Mouse (Mus musculus): ENCODE data around the gene Gm30083.
A peak's percentile ranks its signal among the peaks of the same experiment; 100 is the strongest.

The Gm30083 gene

DNA sequence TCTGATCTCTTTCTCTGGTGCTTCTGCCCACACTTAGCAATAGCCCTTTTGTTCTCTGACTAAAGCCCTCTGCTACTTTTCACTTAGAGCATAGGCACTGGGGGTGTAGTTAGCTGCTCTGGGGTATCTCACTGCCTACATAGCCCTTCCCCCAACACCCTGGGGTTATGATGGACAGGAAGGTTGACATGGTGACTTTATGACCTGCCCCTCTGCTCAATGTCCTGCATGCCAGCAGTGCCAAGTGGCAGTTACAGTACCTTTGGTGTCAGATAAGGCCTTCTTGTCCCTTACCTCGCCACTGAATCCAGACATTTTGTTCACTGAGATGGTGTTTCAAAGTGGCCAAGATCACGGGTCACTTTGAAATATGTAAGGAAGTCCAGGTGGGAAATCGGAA, at the start of gene Gm30083:
Gm30083 (minus strand) TSS at position 120 of the 400 bp plus-strand sequence.
- no peak for DNase-seq (ENCODE audit: low read depth, low spot score)

DNA sequence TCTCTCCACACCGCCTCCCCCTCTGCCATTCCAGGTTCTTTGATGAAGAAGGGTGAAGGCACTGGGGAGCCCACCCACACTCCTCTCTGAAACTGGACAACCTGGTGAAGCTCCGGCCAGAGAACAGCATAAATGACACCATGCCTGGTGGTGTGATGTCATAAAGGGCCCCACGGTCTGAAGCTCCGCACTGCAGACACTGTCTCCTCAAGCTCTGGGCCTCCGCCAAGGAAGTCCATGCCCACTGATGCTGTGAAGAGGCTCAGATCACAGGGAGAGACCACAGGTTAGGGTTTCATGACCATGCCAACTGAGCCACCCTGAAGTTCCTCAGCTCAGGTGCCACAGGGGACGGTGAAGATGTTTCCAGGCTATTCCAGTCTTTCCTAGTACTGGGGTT, 37.5 kb upstream of the Gm30083 start, which contains the start of gene Antxrl:
Antxrl (plus strand) TSS at position 192 of the 400 bp plus-strand sequence.
- DNase-seq (ENCODE audit: low read depth, low spot score) = no peak

- DNase-seq (ENCODE audit: low read depth, low spot score) = no peak
Measured at GRCm38 (mm10) chr14:34050101-34050779, 35.3 kb upstream of the Gm30083 start.

GRCm38 (mm10) chr14:34043341-34043740, 28.4 kb upstream of the Gm30083 start:
- DNase-seq (ENCODE audit: low read depth, low spot score) = no peak

DNA sequence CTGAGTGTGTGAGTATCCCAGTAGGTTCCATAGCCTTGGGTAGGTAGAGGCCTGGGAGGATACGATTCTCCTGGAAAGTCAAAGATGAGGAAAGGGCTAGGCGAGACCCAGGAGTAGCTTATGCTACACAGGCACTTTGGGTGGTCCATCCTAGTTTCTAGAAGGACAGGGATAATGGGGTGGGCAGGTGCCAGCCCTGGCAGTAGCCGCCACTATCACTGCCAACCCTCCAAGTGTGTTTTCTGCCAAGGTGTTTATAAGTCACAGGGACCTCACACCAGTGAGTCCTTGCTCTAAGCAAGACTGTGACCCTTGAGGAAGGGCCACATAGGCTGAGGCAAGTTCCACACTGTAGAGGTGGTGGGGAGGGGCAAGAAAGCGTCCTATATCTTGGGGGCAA, 26.3 kb upstream of the Gm30083 start:
- no peak for DNase-seq (ENCODE audit: low read depth, low spot score)

DNA sequence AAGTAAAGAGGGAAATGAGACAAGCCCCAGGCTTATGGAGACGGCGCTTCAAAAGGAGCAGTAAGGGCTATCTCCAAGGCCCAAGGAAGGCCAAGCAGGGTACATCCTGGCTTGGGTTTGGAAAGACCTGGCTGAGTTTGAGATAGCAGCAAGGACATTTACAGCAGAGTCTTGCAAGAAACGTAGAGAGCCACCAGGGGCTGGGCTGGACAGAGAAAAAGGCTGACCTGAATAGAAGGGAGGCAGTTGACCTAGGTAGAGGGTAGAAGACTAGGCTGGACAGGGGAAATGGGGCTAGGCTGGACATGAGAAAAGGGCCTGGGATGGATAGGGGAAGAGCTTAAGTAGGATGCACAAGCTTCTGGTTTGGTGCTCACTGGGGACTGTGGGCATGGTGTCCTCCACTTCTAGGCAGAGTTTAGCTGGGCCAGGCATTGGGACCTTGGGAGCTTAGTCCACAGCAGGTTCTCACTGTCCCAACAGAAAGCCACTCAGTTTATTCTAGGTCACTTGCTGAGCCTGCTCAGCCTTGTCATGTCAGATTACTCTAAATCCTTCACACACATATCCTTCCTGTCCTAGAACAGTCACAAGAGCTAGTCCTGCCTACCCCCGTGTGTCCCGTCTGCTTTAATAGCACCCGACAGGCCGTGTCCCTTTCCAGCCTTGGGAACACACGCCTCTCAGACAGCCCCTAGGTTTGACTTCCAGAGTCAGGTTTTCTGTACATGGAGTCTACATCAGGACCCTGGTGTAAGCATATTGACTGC, 19.0 kb upstream of the Gm30083 start:
- no peak for DNase-seq (ENCODE audit: low read depth, low spot score)

GRCm38 (mm10) chr14:34026710-34027109, 11.7 kb upstream of the Gm30083 start:
- DNase-seq (ENCODE audit: low read depth, low spot score) = no peak

GRCm38 (mm10) chr14:34016938-34017337, 2.0 kb upstream of the Gm30083 start:
- no peak for DNase-seq (ENCODE audit: low read depth, low spot score)

- no peak for DNase-seq (ENCODE audit: low read depth, low spot score)
Measured at GRCm38 (mm10) chr14:34016381-34016780, 1.4 kb upstream of the Gm30083 start, which contains the start of gene Gm5460. Gm5460 (plus strand) TSS chr14:34016758.

DNA sequence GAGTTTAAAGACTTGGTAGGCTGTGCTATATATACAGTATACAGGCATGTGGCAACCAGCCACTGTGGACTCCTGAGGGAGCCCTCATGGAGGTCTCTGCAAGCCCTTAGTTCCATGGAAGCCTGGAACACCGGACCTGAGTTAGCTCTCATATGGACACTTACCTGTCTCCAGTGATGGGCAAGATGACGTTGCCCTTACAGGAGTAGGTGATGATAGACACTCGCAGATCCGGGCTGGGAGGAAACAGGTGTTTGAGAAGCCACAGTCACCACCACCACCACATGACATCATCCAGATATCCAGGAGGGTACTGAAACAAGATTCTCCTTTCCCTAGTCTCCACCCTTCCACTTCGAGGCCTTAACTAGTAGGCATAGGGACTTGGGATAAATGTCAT, 12.6 kb downstream of the Gm30083 start:
- DNase-seq (ENCODE audit: low read depth, low spot score) = no peak

- no peak for DNase-seq (ENCODE audit: low read depth, low spot score)
Measured at GRCm38 (mm10) chr14:34001445-34001844, 13.5 kb downstream of the Gm30083 start.

DNA sequence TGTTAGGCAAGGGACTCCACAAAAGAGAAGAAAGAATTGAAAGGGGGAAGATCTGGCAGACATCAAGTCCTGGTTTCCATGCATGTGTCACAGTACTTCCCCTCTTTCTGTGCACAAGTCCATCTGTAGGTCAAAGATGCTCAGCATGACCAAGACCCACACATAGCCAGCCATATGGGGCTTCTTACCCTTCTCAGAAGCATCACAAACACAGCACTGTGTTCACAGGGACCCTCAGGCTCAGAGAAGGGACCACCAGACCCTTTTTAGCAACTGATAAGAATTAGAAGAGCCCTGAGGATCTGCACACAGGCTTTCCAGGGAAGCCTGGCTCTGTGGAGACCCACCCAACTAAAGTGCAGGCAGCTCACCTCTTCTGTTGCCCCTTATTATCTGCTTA, 14.9 kb downstream of the Gm30083 start:
- DNase-seq (ENCODE audit: low read depth, low spot score) = no peak

DNA sequence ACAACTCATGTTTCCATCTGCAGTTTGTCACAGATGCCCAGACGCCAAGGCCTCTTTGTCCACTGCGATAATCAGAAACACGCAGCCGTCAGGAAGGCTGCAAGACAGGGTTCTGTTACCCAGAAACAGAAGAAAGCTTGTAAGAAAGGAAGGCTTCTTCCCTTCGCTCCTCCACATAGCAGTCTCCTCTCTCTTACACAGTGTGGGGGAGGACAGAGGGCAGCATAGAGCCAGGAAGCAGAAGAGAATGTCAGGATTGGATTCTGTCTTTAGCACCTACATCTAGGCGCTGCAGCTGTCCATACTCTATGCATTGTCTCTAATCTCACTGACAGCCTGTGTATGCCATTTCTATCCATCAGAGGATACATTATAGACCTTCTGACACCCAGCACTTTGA, 17.6 kb downstream of the Gm30083 start:
- no peak for DNase-seq (ENCODE audit: low read depth, low spot score)

GRCm38 (mm10) chr14:33993521-33994289, 21.3 kb downstream of the Gm30083 start:
- DNase-seq (ENCODE audit: low read depth, low spot score) = no peak

DNA sequence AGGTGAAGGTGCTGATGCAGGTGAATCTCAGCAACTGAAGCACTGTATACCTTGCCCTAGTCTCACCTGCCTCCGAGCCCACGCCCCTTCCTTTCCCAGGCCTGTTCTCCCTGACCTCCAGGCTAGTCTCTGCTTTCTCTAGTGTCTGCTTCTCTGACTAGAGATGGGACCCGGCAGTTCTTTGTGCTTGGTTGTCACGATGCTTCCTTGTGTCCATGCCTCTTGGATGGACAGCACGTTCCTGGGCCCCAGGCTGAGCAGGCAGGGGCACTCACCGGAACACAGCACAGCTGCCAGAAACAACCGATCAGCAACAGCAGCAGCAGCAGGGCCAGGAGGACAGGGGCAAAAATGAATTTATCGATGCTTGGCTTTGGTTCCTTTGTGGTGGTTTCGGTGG, 21.9 kb downstream of the Gm30083 start:
- no peak for DNase-seq (ENCODE audit: low read depth, low spot score)

DNA sequence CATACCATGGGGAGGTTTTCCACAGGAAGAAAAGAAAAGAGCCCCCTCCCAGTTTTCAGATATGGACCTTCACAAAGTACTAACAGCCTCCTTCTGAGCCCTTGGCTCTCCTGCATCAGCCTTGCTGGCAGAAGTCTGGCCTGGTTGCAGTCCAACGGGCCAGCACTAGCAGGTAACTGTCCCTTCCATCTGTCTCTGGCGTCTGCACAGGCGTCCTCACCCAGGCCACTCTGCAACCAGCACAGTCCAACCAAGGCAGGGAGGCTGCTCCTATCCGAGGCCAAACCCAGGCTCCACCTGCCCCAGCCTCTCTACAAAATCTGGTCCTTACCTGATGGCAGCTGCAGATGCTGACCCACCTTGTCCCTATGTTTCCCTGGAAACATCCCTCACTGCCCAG, 23.0 kb downstream of the Gm30083 start:
- DNase-seq (ENCODE audit: low read depth, low spot score) = no peak

- DNase-seq (ENCODE audit: low read depth, low spot score) = peak; percentile 76
Measured at GRCm38 (mm10) chr14:33989201-33989600, 25.8 kb downstream of the Gm30083 start.

DNA sequence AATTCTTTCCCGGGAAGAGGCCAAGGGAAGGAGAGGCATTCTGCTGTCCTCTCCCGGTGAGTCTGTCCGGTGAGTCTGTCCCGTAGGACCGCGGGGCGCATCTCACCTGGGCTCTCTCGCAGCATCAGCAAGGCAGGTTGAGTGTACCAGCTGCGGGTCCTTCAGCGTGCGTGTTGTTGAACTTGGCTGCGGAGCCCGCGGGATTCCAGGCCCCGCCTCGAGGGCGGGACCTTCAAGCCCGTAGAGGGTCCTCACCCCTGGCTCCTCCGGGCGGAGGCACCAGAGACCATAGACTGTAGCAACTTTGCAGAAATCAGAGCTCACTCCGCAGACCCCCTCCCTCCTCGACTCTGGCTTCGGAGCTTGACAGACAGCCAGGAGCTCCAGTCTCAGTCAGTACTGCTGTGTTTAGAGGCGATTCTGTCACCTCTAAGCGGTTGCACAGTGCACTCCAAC, 36.4 kb downstream of the Gm30083 start, which contains the start of gene Zfp488:
Zfp488 (minus strand) TSS at position 161 of the 456 bp plus-strand sequence.
- peak; percentile 22 for DNase-seq (ENCODE audit: low read depth, low spot score)

DNA sequence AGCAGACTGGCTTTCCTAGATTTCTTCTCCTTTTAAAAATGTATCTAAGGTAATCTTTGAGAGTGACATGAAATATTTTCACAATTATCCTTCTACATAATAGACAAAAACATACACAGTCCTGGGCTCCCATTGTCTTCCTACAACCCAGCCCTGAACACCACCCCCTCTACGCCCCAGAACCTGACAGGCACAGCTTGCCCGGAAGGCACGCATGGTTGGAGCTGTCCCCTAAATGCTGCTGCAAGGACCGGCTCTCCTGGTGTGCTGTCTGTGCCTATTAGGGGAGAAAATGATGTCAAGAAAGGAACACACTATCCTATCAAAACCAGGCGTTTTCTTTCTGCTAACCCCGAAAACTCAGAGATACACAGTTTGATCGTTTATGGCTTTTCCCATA, 37.2 kb downstream of the Gm30083 start:
- no peak for DNase-seq (ENCODE audit: low read depth, low spot score)

GRCm38 (mm10) chr14:33974752-33975151, 40.2 kb downstream of the Gm30083 start:
- no peak for DNase-seq (ENCODE audit: low read depth, low spot score)

DNA sequence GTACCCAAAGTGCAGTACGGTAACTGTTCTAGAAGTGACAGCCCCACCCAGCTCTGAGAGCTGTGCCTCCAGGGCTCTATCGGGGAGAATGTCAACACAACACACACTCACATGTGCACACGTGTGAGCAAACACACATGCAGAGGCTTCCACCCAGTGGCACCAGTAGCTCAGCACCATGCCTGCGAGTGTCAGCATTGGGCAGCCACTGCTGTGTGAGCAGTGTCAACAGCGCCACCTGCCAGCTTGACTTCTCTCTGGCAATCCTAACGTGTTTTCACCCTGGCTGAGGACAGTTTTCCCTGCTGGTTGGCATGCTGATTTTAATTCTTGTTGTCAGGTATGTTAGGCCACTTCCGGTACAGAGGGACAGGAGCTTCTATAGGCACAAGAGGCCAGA, 42.3 kb downstream of the Gm30083 start:
- DNase-seq (ENCODE audit: low read depth, low spot score) = no peak

GRCm38 (mm10) chr14:33965675-33966074, 49.3 kb downstream of the Gm30083 start:
- peak; percentile 69 for DNase-seq (ENCODE audit: low read depth, low spot score)

Measured in R1 (cell line).